Mouse (Mus musculus) liver, adult 2 months (tissue): ENCODE measurements at regions not wholly inside any gene's neighbourhood (a gene's known extent, or its start where the extent isn't known, plus 50 kb on each side); places are given as distances from the start of the nearest gene placed in this dataset.

ENCODE experiments used
- DNase-seq: peaks from one replicate; pipeline ENCODE4 v3.0.0-alpha.2; 2011; ENCODE audit warnings: low read depth, low spot score; ENCODE audit errors: extremely low read depth
- H3K27ac ChIP-seq: fragments of 200-500 bp; replicated peaks from 2 replicates; pipeline ENCODE4 v1.5.1; 2012; ENCODE audit warnings: low read depth, mild to moderate bottlenecking, control low read depth, inconsistent platforms, low read length; ENCODE audit not compliant: insufficient read depth
- H3K27me3 ChIP-seq: fragments of 200-500 bp; 2 replicates; pipeline ENCODE4 v1.6.1; 2012; ENCODE audit warnings: mild to moderate bottlenecking, moderate library complexity, low read length, inconsistent platforms; ENCODE audit not compliant: control insufficient read depth, insufficient read depth
- H3K36me3 ChIP-seq: fragments of 200-500 bp; 2 replicates; pipeline ENCODE4 v1.6.1; 2012; ENCODE audit warnings: low read length, inconsistent platforms; ENCODE audit not compliant: control insufficient read depth, insufficient read depth
- H3K4me1 ChIP-seq: fragments of 200-500 bp; 2 replicates; pipeline ENCODE4 v1.6.1; 2011; ENCODE audit warnings: low read length; ENCODE audit not compliant: control insufficient read depth, insufficient read depth
- H3K4me3 ChIP-seq: fragments of 200-500 bp; 2 replicates; pipeline ENCODE4 v1.5.1; 2011; ENCODE audit warnings: low read depth, mild to moderate bottlenecking, control low read depth, low read length, moderate library complexity; ENCODE audit not compliant: insufficient read depth
- H3K79me2 ChIP-seq: fragments of 200-500 bp; 2 replicates; pipeline ENCODE4 v1.6.1; 2012; ENCODE audit warnings: inconsistent platforms, mild to moderate bottlenecking, low read length, moderate library complexity; ENCODE audit not compliant: control insufficient read depth, insufficient read depth
- H3K9ac ChIP-seq: fragments of 200-500 bp; 2 replicates; pipeline ENCODE4 v1.6.1; 2012; ENCODE audit warnings: low read depth, mild to moderate bottlenecking, control low read depth, inconsistent platforms, low read length
- CTCF ChIP-seq: fragments of 200-500 bp; IDR thresholded peaks from 2 replicates; pipeline ENCODE4 v1.5.1; 2011; ENCODE audit warnings: low read depth, low read length, control low read depth
- POLR2A ChIP-seq: fragments of 200-500 bp; IDR thresholded peaks from 2 replicates; pipeline ENCODE4 v1.6.1; 2011; ENCODE audit warnings: low read length, control low read depth; ENCODE audit not compliant: insufficient read depth; ENCODE audit errors: extremely low read depth
- WGBS: fragments of 180-500 bp; shearing (Covaris S2); methylation state at CpG from one replicate; pipeline ENCODE4 v1.1.7; 2018; 5-methylcytosine and 5-hydroxymethylcytosine counted together

- no peak for DNase-seq
- no peaks in the 10 kb centered on the region for H3K4me1 ChIP-seq
- no peak overlapping the region for H3K27ac ChIP-seq
- no peak overlapping the region for H3K4me3 ChIP-seq
- no peak overlapping the region for H3K9ac ChIP-seq
- WGBS: 73% methylated on average over 4 of the region's 4 CpGs
- H3K27me3 ChIP-seq: no peaks in the 10 kb centered on the region
- no peaks in the 10 kb centered on the region for H3K36me3 ChIP-seq
- TF ChIP-seq CTCF: no peak
- no peaks in the 10 kb centered on the region for H3K79me2 ChIP-seq
Observed at GRCm38 (mm10) chr5:10663301-10663700, 284.3 kb upstream of the Gm8871 start.

- 37% methylated on average over 1 of the region's 1 CpGs for WGBS
- Histone ChIP-seq H3K27ac (no peak overlapping the region), H3K4me1 (no peaks in the 10 kb centered on the region), H3K9ac (no peak overlapping the region), H3K4me3 (no peak overlapping the region), H3K36me3 (no peaks in the 10 kb centered on the region), H3K79me2 (no peaks in the 10 kb centered on the region), H3K27me3 (no peaks in the 10 kb centered on the region)
- DNase-seq: no peak
- TF ChIP-seq CTCF (no peak), POLR2A (no peak)
Observed at GRCm38 (mm10) chr5:10674199-10674598, 273.4 kb upstream of the Gm8871 start.

GRCm38 (mm10) chr5:10685519-10685918, 262.1 kb upstream of the Gm8871 start:
- TF ChIP-seq CTCF (no peak), POLR2A (no peak)
- H3K79me2 ChIP-seq: no peaks in the 10 kb centered on the region
- H3K27me3 ChIP-seq: no peaks in the 10 kb centered on the region
- H3K27ac ChIP-seq: no peak overlapping the region
- H3K36me3 ChIP-seq: no peaks in the 10 kb centered on the region
- WGBS: 82% methylated on average over 4 of the region's 4 CpGs
- no peaks in the 10 kb centered on the region for H3K4me1 ChIP-seq
- H3K9ac ChIP-seq: no peak overlapping the region
- DNase-seq: no peak
- no peak overlapping the region for H3K4me3 ChIP-seq

GRCm38 (mm10) chr5:10727056-10727455, 220.5 kb upstream of the Gm8871 start:
- no peaks in the 10 kb centered on the region for H3K79me2 ChIP-seq
- no peak overlapping the region for H3K9ac ChIP-seq
- no peaks in the 10 kb centered on the region for H3K4me1 ChIP-seq
- no peaks in the 10 kb centered on the region for H3K27me3 ChIP-seq
- DNase-seq: no peak
- no peak overlapping the region for H3K27ac ChIP-seq
- TF ChIP-seq CTCF (no peak), POLR2A (no peak)
- no peaks in the 10 kb centered on the region for H3K36me3 ChIP-seq
- no peak overlapping the region for H3K4me3 ChIP-seq

GRCm38 (mm10) chr5:10749546-10749945, 198.1 kb upstream of the Gm8871 start:
- Histone ChIP-seq H3K36me3 (no peaks in the 10 kb centered on the region), H3K27me3 (no peaks in the 10 kb centered on the region), H3K9ac (no peak overlapping the region), H3K4me1 (no peaks in the 10 kb centered on the region), H3K79me2 (no peaks in the 10 kb centered on the region), H3K27ac (no peak overlapping the region), H3K4me3 (no peak overlapping the region)
- DNase-seq: no peak
- no peak for TF ChIP-seq POLR2A
- no peak for TF ChIP-seq CTCF
- WGBS: 79% methylated on average over 1 of the region's 1 CpGs

- DNase-seq: no peak
- no peak for TF ChIP-seq CTCF
- TF ChIP-seq POLR2A: no peak
- no peak overlapping the region for H3K27ac ChIP-seq
- H3K27me3 ChIP-seq: no peaks in the 10 kb centered on the region
- no peaks in the 10 kb centered on the region for H3K4me1 ChIP-seq
- no peaks in the 10 kb centered on the region for H3K79me2 ChIP-seq
- H3K4me3 ChIP-seq: no peak overlapping the region
- no peaks in the 10 kb centered on the region for H3K36me3 ChIP-seq
- no peak overlapping the region for H3K9ac ChIP-seq
- WGBS: 95% methylated on average over 1 of the region's 1 CpGs
Observed at GRCm38 (mm10) chr5:10767469-10767868, 180.1 kb upstream of the Gm8871 start.
